Mouse (Mus musculus): ENCODE results near the gene Mdga1.

DNA sequence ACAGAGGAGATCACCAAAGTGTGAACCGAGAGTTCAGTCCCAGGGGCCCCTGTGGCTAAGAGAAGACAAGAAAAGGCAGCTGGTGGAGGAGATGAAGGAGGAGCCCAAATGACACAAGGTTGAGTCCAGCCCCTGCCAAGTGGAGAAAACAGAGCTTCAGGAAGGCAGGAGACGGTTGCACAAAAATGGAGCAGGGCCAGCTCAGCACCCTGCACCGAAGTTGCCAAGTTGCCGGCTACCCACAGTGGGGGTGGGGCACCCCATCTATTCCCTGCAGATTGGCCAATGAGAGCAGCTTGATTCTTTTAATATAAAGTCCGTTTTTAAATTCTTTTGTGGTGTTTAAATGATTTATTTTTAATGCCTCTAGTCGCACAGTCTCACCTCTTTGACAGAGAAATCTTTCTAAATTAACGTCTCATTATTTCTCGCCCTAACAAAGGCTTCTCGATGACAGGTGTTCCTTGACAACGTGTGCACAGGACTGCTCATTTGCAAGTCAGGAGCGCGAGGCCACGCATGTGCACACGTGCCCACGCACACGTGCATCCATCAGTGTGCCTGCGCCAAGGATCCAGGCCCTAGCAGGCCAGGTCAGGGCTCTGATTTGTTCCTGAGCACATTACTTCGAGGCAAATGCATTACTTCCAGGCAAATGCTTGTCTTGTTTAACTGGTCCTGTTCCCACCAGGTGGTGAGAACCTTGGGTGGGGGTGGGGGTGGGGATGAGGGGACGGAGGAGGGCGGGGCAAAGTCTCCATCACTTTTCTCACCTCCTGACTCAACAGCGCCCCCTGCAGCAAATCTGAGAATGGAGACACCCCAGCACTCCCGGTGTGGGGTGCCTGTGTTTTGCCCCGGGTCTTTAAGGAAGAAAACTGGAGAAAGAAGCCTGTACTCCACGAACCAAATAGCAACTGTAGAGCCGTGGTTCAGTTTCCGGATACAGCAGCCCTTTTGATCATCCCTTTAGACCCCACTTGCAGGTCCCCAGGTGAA, 44.0 kb downstream of the Mdga1 start:
- TF ChIP-seq CTCF (IDR thresholded peaks at IDR 0.05; ENCODE audit: extremely low read depth, insufficient read depth, low read length) (no peak), POLR2A (IDR thresholded peaks at IDR 0.05; ENCODE audit: extremely low read depth, insufficient read depth, low read length) (no peak)

All from cortical plate, adult 2 months (tissue).